Mouse (Mus musculus): ENCODE data around the gene Dmrta2. TPM values are rescaled to one million over a fixed set of nuclear protein-coding genes. Genes with fewer than 3 reads are reported as not detected.

The Dmrta2 gene
- polyA plus RNA-seq, 1 experiment from 2014 or later: 0.22 TPM

- WGBS (ENCODE audit: missing documents): 8% methylated on average over 28 of the region's 33 CpGs
These were observed 3.0 kb upstream of the Dmrta2 start for GRCm38 (mm10) chr4:109974655-109975380.

GRCm38 (mm10) chr4:109975381-109976240, 2.2 kb upstream of the Dmrta2 start:
- Histone ChIP-seq H3K79me2 (ENCODE audit: inconsistent target) (no peaks in the 10 kb centered on the region), H3K27ac (no peak overlapping the region), H3K4me3 (ENCODE audit: inconsistent target) (no peak overlapping the region), H3K36me3 (ENCODE audit: inconsistent target) (no peaks in the 10 kb centered on the region)
- WGBS (ENCODE audit: missing documents): 20% methylated on average over 25 of the region's 25 CpGs

More at GRCm38 (mm10) chr4:109974655-109975380, 3.0 kb upstream of the Dmrta2 start:
- Histone ChIP-seq H3K27ac (no peak overlapping the region), H3K4me3 (ENCODE audit: inconsistent target) (no peak overlapping the region), H3K79me2 (ENCODE audit: inconsistent target) (no peaks in the 10 kb centered on the region), H3K36me3 (ENCODE audit: inconsistent target) (no peaks in the 10 kb centered on the region)

GRCm38 (mm10) chr4:109976273-109977147, 1.3 kb upstream of the Dmrta2 start:
- Histone ChIP-seq H3K27ac (no peak overlapping the region), H3K79me2 (ENCODE audit: inconsistent target) (no peaks in the 10 kb centered on the region), H3K36me3 (ENCODE audit: inconsistent target) (no peaks in the 10 kb centered on the region), H3K4me3 (ENCODE audit: inconsistent target) (no peak overlapping the region)
- 7% methylated on average over 34 of the region's 34 CpGs for WGBS (ENCODE audit: missing documents)

GRCm38 (mm10) chr4:109978068-109978857, 410 bp downstream of the Dmrta2 start:
- WGBS (ENCODE audit: missing documents): 3% methylated on average over 56 of the region's 56 CpGs
- H3K79me2 ChIP-seq (ENCODE audit: inconsistent target): no peaks in the 10 kb centered on the region
- H3K4me3 ChIP-seq (ENCODE audit: inconsistent target): no peak overlapping the region
- no peaks in the 10 kb centered on the region for H3K36me3 ChIP-seq (ENCODE audit: inconsistent target)
- H3K27ac ChIP-seq: no peak overlapping the region

- 8% methylated on average over 9 of the region's 9 CpGs for WGBS (ENCODE audit: missing documents)
These were observed 1.0 kb downstream of the Dmrta2 start for GRCm38 (mm10) chr4:109978858-109979340.

GRCm38 (mm10) chr4:109979461-109980320, 1.8 kb downstream of the Dmrta2 start:
- Histone ChIP-seq H3K36me3 (ENCODE audit: inconsistent target) (no peaks in the 10 kb centered on the region), H3K79me2 (ENCODE audit: inconsistent target) (no peaks in the 10 kb centered on the region), H3K4me3 (ENCODE audit: inconsistent target) (no peak overlapping the region), H3K27ac (no peak overlapping the region)
- WGBS (ENCODE audit: missing documents): 5% methylated on average over 66 of the region's 66 CpGs

More at GRCm38 (mm10) chr4:109978858-109979340, 1.0 kb downstream of the Dmrta2 start:
- Histone ChIP-seq H3K27ac (no peak overlapping the region), H3K79me2 (ENCODE audit: inconsistent target) (no peaks in the 10 kb centered on the region), H3K36me3 (ENCODE audit: inconsistent target) (no peaks in the 10 kb centered on the region), H3K4me3 (ENCODE audit: inconsistent target) (no peak overlapping the region)

GRCm38 (mm10) chr4:109980321-109981082, 2.6 kb downstream of the Dmrta2 start:
- no peaks in the 10 kb centered on the region for H3K79me2 ChIP-seq (ENCODE audit: inconsistent target)
- 18% methylated on average over 29 of the region's 29 CpGs for WGBS (ENCODE audit: missing documents)
- no peaks in the 10 kb centered on the region for H3K36me3 ChIP-seq (ENCODE audit: inconsistent target)
- no peak overlapping the region for H3K4me3 ChIP-seq (ENCODE audit: inconsistent target)
- H3K27ac ChIP-seq: no peak overlapping the region

GRCm38 (mm10) chr4:109981083-109981870, 3.4 kb downstream of the Dmrta2 start:
- Histone ChIP-seq H3K79me2 (ENCODE audit: inconsistent target) (no peaks in the 10 kb centered on the region), H3K36me3 (ENCODE audit: inconsistent target) (no peaks in the 10 kb centered on the region), H3K27ac (no peak overlapping the region), H3K4me3 (ENCODE audit: inconsistent target) (no peak overlapping the region)
- WGBS (ENCODE audit: missing documents): 8% methylated on average over 37 of the region's 37 CpGs

- WGBS (ENCODE audit: missing documents): 5% methylated on average over 64 of the region's 99 CpGs
- Histone ChIP-seq H3K79me2 (ENCODE audit: inconsistent target) (no peaks in the 10 kb centered on the region), H3K27ac (no peak overlapping the region), H3K36me3 (ENCODE audit: inconsistent target) (no peaks in the 10 kb centered on the region), H3K4me3 (ENCODE audit: inconsistent target) (no peak overlapping the region)
These were observed 4.2 kb downstream of the Dmrta2 start for GRCm38 (mm10) chr4:109981871-109982680.

GRCm38 (mm10) chr4:109982681-109983265, 4.9 kb downstream of the Dmrta2 start:
- 9% methylated on average over 26 of the region's 30 CpGs for WGBS (ENCODE audit: missing documents)
- H3K79me2 ChIP-seq (ENCODE audit: inconsistent target): no peaks in the 10 kb centered on the region
- H3K4me3 ChIP-seq (ENCODE audit: inconsistent target): no peak overlapping the region
- H3K36me3 ChIP-seq (ENCODE audit: inconsistent target): no peaks in the 10 kb centered on the region
- no peak overlapping the region for H3K27ac ChIP-seq
